Mouse (Mus musculus): Measurements from ENCODE around the gene Tmem198.

- TF ChIP-seq ZC3H11A (IDR thresholded peaks at IDR 0.05; ENCODE audit: borderline replicate concordance, low read depth, low read length): no peak
- TF ChIP-seq ZNF384 (IDR thresholded peaks at IDR 0.05; ENCODE audit: low read depth, low read length): no peak
- TF ChIP-seq MAFK (IDR thresholded peaks at IDR 0.05; ENCODE audit: insufficient read depth, low read depth, low read length): no peak
- no peak for TF ChIP-seq CHD2 (IDR thresholded peaks at IDR 0.05; ENCODE audit: low read depth, low read length)
- TF ChIP-seq HCFC1 (IDR thresholded peaks at IDR 0.05; ENCODE audit: borderline replicate concordance, insufficient read depth, low read length): no peak
These were observed 7.7 kb downstream of the Tmem198 start for GRCm38 (mm10) chr1:75487040-75487404.
